Mouse (Mus musculus) small intestine, adult 2 months (tissue): ENCODE results near the gene Tnr. TPM values are rescaled to one million over a fixed set of nuclear protein-coding genes. Genes with fewer than 3 reads are reported as not detected.

ENCODE experiments used
- H3K27ac ChIP-seq: fragments of 200-500 bp; 2 replicates; pipeline ENCODE4 v1.5.1; 2012; ENCODE audit warnings: low read depth, low read length, control low read depth, inconsistent platforms; ENCODE audit not compliant: insufficient read depth
- H3K27me3 ChIP-seq: fragments of 200-500 bp; 2 replicates; pipeline ENCODE4 v1.6.1; 2012; ENCODE audit warnings: mild to moderate bottlenecking, moderate library complexity, low read length, inconsistent platforms; ENCODE audit not compliant: control insufficient read depth, insufficient read depth
- H3K36me3 ChIP-seq: fragments of 200-500 bp; 2 replicates; pipeline ENCODE4 v1.6.1; 2012; ENCODE audit warnings: mild to moderate bottlenecking, low read length, control low read depth, inconsistent platforms; ENCODE audit not compliant: control insufficient read depth, insufficient read depth
- H3K4me1 ChIP-seq: fragments of 200-500 bp; 2 replicates; pipeline ENCODE4 v1.6.1; 2012; ENCODE audit warnings: low read length, inconsistent platforms, mixed read lengths; ENCODE audit not compliant: control insufficient read depth, insufficient read depth, insufficient read length
- H3K4me3 ChIP-seq: fragments of 200-500 bp; 2 replicates; pipeline ENCODE4 v1.5.1; 2012; ENCODE audit warnings: low read depth, mild to moderate bottlenecking, control low read depth, inconsistent platforms, low read length, moderate library complexity
- CTCF ChIP-seq: fragments of 200-500 bp; IDR thresholded peaks from 2 replicates; pipeline ENCODE4 v1.5.1; 2012; ENCODE audit warnings: low read depth, mild to moderate bottlenecking, control low read depth, inconsistent platforms, low read length, moderate library complexity, mixed read lengths; ENCODE audit not compliant: insufficient replicate concordance, insufficient read length; ENCODE audit errors: extremely low read depth
- POLR2A ChIP-seq: fragments of 200-500 bp; IDR thresholded peaks from 2 replicates; pipeline ENCODE4 v1.6.1; 2012; ENCODE audit warnings: low read depth, mild to moderate bottlenecking, control low read depth, inconsistent platforms, low read length, moderate library complexity
- WGBS: fragments of 180-500 bp; shearing (Covaris S2); methylation state at CpG from one replicate; pipeline ENCODE4 v1.1.7; 2018; 5-methylcytosine and 5-hydroxymethylcytosine counted together
- polyA plus RNA-seq: library from polyadenylated mRNA; depleted of rRNA; stranded (reverse); fragments of >200 nt; gene quantifications from 2 replicates; pipeline ENCODE4 v1.2.3, GENCODE M21; 2012

The Tnr gene
- polyA plus RNA-seq, 1 experiment: 0.10 TPM

GRCm38 (mm10) chr1:159660620-159661501 is 137.3 kb downstream of the Tnr start:
- Histone ChIP-seq H3K36me3 (no peaks in the 10 kb centered on the region), H3K27ac (no peak overlapping the region), H3K27me3 (no peaks in the 10 kb centered on the region), H3K4me1 (no peaks in the 10 kb centered on the region), H3K4me3 (no peak overlapping the region)
- WGBS: 57% methylated on average over 6 of the region's 6 CpGs
- TF ChIP-seq CTCF (no peak), POLR2A (no peak)

- Histone ChIP-seq H3K27ac (no peak overlapping the region), H3K4me3 (no peak overlapping the region), H3K36me3 (no peaks in the 10 kb centered on the region), H3K27me3 (no peaks in the 10 kb centered on the region), H3K4me1 (no peaks in the 10 kb centered on the region)
- TF ChIP-seq POLR2A: no peak
- TF ChIP-seq CTCF: no peak
- 91% methylated on average over 3 of the region's 3 CpGs for WGBS
These were observed 140.9 kb downstream of the Tnr start for GRCm38 (mm10) chr1:159664496-159664895.

GRCm38 (mm10) chr1:159664945-159665344 is 141.4 kb downstream of the Tnr start:
- TF ChIP-seq CTCF (no peak), POLR2A (no peak)
- no peak overlapping the region for H3K4me3 ChIP-seq
- H3K27ac ChIP-seq: no peak overlapping the region
- H3K4me1 ChIP-seq: no peaks in the 10 kb centered on the region
- H3K27me3 ChIP-seq: no peaks in the 10 kb centered on the region
- WGBS: 85% methylated on average over 4 of the region's 4 CpGs
- H3K36me3 ChIP-seq: no peaks in the 10 kb centered on the region

- no peaks in the 10 kb centered on the region for H3K27me3 ChIP-seq
- 66% methylated on average over 16 of the region's 16 CpGs for WGBS
- no peak overlapping the region for H3K4me3 ChIP-seq
- TF ChIP-seq CTCF: no peak
- no peak for TF ChIP-seq POLR2A
- H3K36me3 ChIP-seq: no peaks in the 10 kb centered on the region
- H3K4me1 ChIP-seq: no peaks in the 10 kb centered on the region
- no peak overlapping the region for H3K27ac ChIP-seq
These were observed 147.1 kb downstream of the Tnr start for GRCm38 (mm10) chr1:159670629-159671150.

GRCm38 (mm10) chr1:159671181-159671580 is 147.6 kb downstream of the Tnr start:
- 84% methylated on average over 8 of the region's 8 CpGs for WGBS
- no peaks in the 10 kb centered on the region for H3K4me1 ChIP-seq
- no peaks in the 10 kb centered on the region for H3K36me3 ChIP-seq
- TF ChIP-seq POLR2A: no peak
- TF ChIP-seq CTCF: no peak
- H3K27me3 ChIP-seq: no peaks in the 10 kb centered on the region
- no peak overlapping the region for H3K4me3 ChIP-seq
- H3K27ac ChIP-seq: no peak overlapping the region

GRCm38 (mm10) chr1:159674240-159674639 is 150.7 kb downstream of the Tnr start:
- H3K36me3 ChIP-seq: no peaks in the 10 kb centered on the region
- H3K4me3 ChIP-seq: no peak overlapping the region
- no peaks in the 10 kb centered on the region for H3K4me1 ChIP-seq
- TF ChIP-seq CTCF: no peak
- TF ChIP-seq POLR2A: no peak
- H3K27me3 ChIP-seq: no peaks in the 10 kb centered on the region
- no peak overlapping the region for H3K27ac ChIP-seq
- 56% methylated on average over 1 of the region's 1 CpGs for WGBS

GRCm38 (mm10) chr1:159675472-159675871 is 151.9 kb downstream of the Tnr start:
- H3K27me3 ChIP-seq: no peaks in the 10 kb centered on the region
- TF ChIP-seq POLR2A (no peak), CTCF (no peak)
- H3K4me1 ChIP-seq: no peaks in the 10 kb centered on the region
- no peak overlapping the region for H3K4me3 ChIP-seq
- no peak overlapping the region for H3K27ac ChIP-seq
- WGBS: 69% methylated on average over 4 of the region's 4 CpGs
- H3K36me3 ChIP-seq: no peaks in the 10 kb centered on the region
